Mouse (Mus musculus): ENCODE results near the gene Cd300ld. TPM values are rescaled to one million over a fixed set of nuclear protein-coding genes. Genes with fewer than 3 reads are reported as not detected.
A peak's percentile ranks its signal among the peaks of the same experiment; 100 is the strongest.

The Cd300ld gene
- polyA plus RNA-seq, 1 experiment = not detected

DNA sequence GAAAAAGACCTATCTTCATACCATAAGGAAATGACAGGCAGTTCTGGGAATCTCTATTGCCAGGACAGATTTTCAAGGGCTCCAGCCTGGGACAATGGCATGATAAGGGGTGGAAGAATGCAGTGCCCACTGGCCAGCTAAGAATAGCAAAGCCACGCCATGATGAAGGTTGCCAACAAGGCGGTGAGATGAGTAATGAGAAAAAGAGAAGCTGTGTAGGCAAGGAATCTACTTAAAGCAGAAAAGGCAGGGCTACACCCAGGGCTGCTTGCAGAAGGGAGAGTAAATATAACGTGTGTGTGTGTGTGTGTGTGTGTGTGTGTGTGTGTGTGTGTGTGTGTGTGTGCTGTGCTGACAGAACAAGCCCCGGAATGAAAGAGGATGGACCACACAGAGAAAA, 7.9 kb downstream of the Cd300ld start:
- no peaks in the 10 kb centered on the region for H3K27me3 ChIP-seq (ENCODE audit: control insufficient read depth, insufficient read depth, insufficient read length)
- H3K36me3 ChIP-seq (ENCODE audit: control insufficient read depth, insufficient read depth) = no peaks in the 10 kb centered on the region
- no peak overlapping the region for H3ac ChIP-seq (ENCODE audit: control insufficient read depth, insufficient read length)
- no peak for TF ChIP-seq E2F4 (IDR thresholded peaks at IDR 0.05; ENCODE audit: insufficient read depth)
- no peak for TF ChIP-seq POLR2A (IDR thresholded peaks at IDR 0.05; ENCODE audit: insufficient read length, low read depth)
- no peak for TF ChIP-seq REST (IDR thresholded peaks at IDR 0.05; ENCODE audit: insufficient read depth, insufficient read length)
- no peak for TF ChIP-seq SRF (IDR thresholded peaks at IDR 0.05; ENCODE audit: control insufficient read depth, insufficient read length, low read depth)
- no peak for TF ChIP-seq MYOD1 (IDR thresholded peaks at IDR 0.05; ENCODE audit: control insufficient read depth in 1 of 3, insufficient read length in 2 of 3, low read depth in 2 of 3)
- TF ChIP-seq TCF12 (IDR thresholded peaks at IDR 0.05; ENCODE audit: insufficient read depth, poor library complexity, severe bottlenecking) = no peak
- no peak for TF ChIP-seq TCF3 (IDR thresholded peaks at IDR 0.05; ENCODE audit: insufficient read length, low read depth)
- no peak for TF ChIP-seq MYOG (IDR thresholded peaks at IDR 0.05; ENCODE audit: control insufficient read depth in 1 of 3, insufficient read depth in 1 of 3, insufficient read length in 2 of 3, low read depth in 2 of 3)
- TF ChIP-seq POLR2AphosphoS2 (IDR thresholded peaks at IDR 0.05; ENCODE audit: insufficient read length, low read depth) = no peak
- no peak for TF ChIP-seq MAX (IDR thresholded peaks at IDR 0.05; ENCODE audit: low read depth)
- no peak for TF ChIP-seq USF1 (IDR thresholded peaks at IDR 0.05; ENCODE audit: low read depth)
- TF ChIP-seq CEBPB (IDR thresholded peaks at IDR 0.05; ENCODE audit: insufficient read depth, poor library complexity, severe bottlenecking) = no peak
- H3K79me2 ChIP-seq (ENCODE audit: control insufficient read depth, insufficient read depth) = no peaks in the 10 kb centered on the region
- no peak overlapping the region for H3K4me2 ChIP-seq (ENCODE audit: low read depth)
- no peak overlapping the region for H3K4me3 ChIP-seq

DNA sequence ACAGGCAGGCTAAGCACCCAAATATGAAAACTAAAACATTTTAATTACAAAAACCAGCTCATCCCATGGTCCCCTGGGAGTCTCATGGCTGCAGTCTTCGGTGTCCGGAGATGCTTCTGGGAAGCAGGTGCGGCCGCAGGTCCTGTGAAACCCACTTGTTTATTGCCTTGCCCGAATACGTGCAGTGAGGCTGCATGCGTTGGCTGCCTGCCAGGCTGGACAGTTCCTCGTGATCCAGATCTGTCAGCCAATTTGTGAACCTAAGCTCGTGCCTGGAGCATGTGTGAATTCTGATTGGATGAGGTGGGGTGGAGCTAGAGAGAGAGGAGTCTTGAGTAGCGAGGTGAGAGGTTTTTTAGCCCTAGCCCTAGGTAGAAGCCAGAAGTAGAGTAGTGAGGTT, 17.0 kb downstream of the Cd300ld start:
- Histone ChIP-seq H3K4me3 (no peak overlapping the region), H3K36me3 (ENCODE audit: control insufficient read depth, insufficient read depth) (no peaks in the 10 kb centered on the region), H3K27me3 (ENCODE audit: control insufficient read depth, insufficient read depth, insufficient read length) (no peaks in the 10 kb centered on the region), H3K79me2 (ENCODE audit: control insufficient read depth, insufficient read depth) (no peaks in the 10 kb centered on the region), H3ac (ENCODE audit: control insufficient read depth, insufficient read length) (no peak overlapping the region), H3K4me2 (ENCODE audit: low read depth) (no peak overlapping the region)
- TF ChIP-seq CEBPB (IDR thresholded peaks at IDR 0.05; ENCODE audit: insufficient read depth, poor library complexity, severe bottlenecking) = no peak
- peak; percentile 34 for TF ChIP-seq REST (IDR thresholded peaks at IDR 0.05; ENCODE audit: insufficient read depth, insufficient read length)

DNA sequence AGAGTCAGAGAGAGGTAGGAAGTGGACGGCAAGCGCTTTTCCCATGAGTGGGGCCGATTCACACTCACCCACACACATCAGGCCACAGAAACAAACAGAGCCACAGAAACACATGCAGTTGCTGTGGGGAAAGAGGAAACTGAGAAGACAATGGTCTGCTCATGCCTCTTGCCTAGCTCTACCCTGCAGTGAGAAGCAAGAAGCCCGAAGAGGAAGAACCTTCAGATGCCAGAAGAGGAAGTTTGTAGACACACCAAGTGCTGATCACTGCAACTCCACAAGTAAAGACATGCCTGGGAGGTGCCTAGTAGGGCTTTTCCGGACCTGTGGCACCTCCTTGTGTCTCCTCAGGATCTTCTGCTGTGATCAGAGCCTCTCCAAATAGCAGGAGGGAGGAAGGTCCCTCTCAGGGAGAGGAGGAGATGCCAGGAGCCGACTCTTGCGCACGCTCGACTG, 20.9 kb downstream of the Cd300ld start, which contains the start of gene Cd300c:
TSS of gene Cd300c (minus strand) at position 406 of the 456 bp plus-strand sequence.
- Histone ChIP-seq H3ac (ENCODE audit: control insufficient read depth, insufficient read length) (no peak within 1 kb of the TSS), H3K27me3 (ENCODE audit: control insufficient read depth, insufficient read depth, insufficient read length) (no peaks in the 10 kb centered on the region), H3K36me3 (ENCODE audit: control insufficient read depth, insufficient read depth) (no peaks in the 10 kb centered on the region), H3K4me2 (ENCODE audit: low read depth) (no peak within 1 kb of the TSS), H3K79me2 (ENCODE audit: control insufficient read depth, insufficient read depth) (no peaks in the 10 kb centered on the region), H3K4me3 (no peak within 1 kb of the TSS)
- TF ChIP-seq MAX (IDR thresholded peaks at IDR 0.05; ENCODE audit: low read depth) (no peak), MYOG (IDR thresholded peaks at IDR 0.05; ENCODE audit: control insufficient read depth in 1 of 3, insufficient read depth in 1 of 3, insufficient read length in 2 of 3, low read depth in 2 of 3) (no peak), E2F4 (IDR thresholded peaks at IDR 0.05; ENCODE audit: insufficient read depth) (no peak), MYOD1 (IDR thresholded peaks at IDR 0.05; ENCODE audit: control insufficient read depth in 1 of 3, insufficient read length in 2 of 3, low read depth in 2 of 3) (no peak), SRF (IDR thresholded peaks at IDR 0.05; ENCODE audit: control insufficient read depth, insufficient read length, low read depth) (no peak), POLR2AphosphoS2 (IDR thresholded peaks at IDR 0.05; ENCODE audit: insufficient read length, low read depth) (no peak), POLR2A (IDR thresholded peaks at IDR 0.05; ENCODE audit: insufficient read length, low read depth) (no peak), CEBPB (IDR thresholded peaks at IDR 0.05; ENCODE audit: insufficient read depth, poor library complexity, severe bottlenecking) (no peak), REST (IDR thresholded peaks at IDR 0.05; ENCODE audit: insufficient read depth, insufficient read length) (no peak), USF1 (IDR thresholded peaks at IDR 0.05; ENCODE audit: low read depth) (no peak)

DNA sequence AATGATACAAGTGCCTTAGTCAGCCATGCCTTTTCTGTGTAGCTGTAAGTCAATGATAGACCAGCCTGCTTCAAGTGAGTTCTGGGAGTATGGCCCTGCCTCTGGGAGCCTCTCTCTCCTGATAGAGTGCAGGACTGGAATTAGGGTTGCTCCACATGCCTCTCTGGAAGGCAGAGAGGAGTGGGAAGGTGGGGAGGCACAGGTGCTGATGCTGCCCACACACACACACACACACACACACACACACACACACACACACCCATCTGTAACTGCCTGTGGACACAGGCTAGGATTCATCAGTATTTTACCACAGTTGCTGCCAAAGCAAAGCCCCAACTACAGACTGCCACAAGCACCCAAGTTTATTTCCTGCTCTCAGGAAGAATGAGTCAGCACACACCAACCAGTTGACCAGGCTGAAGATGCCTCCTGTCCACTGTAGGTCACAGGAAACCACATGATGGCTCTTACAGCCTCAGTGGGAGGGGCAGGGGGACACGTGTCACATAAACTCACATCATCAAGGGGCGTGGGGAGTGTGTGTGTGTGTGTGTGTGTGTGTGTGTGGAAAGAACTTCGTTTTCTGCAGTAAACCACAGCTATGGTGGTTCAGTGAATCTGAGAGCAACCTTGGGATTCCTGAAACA, 24.4 kb downstream of the Cd300ld start:
- Histone ChIP-seq H3K27me3 (ENCODE audit: control insufficient read depth, insufficient read depth, insufficient read length) (no peaks in the 10 kb centered on the region), H3ac (ENCODE audit: control insufficient read depth, insufficient read length) (no peak overlapping the region), H3K36me3 (ENCODE audit: control insufficient read depth, insufficient read depth) (no peaks in the 10 kb centered on the region), H3K4me2 (ENCODE audit: low read depth) (peak overlapping the region; percentile 50), H3K4me3 (no peak overlapping the region), H3K79me2 (ENCODE audit: control insufficient read depth, insufficient read depth) (no peaks in the 10 kb centered on the region)
- peak; percentile 66 for TF ChIP-seq USF1 (IDR thresholded peaks at IDR 0.05; ENCODE audit: low read depth)
- TF ChIP-seq MYOD1 (IDR thresholded peaks at IDR 0.05; ENCODE audit: control insufficient read depth in 1 of 3, insufficient read length in 2 of 3, low read depth in 2 of 3) = peak in 2 of 3 experiments; percentile 33 to 82
- peak; percentile 11 to 60 (median 26) for TF ChIP-seq MYOG (IDR thresholded peaks at IDR 0.05; ENCODE audit: control insufficient read depth in 1 of 3, insufficient read depth in 1 of 3, insufficient read length in 2 of 3, low read depth in 2 of 3)
- TF ChIP-seq REST (IDR thresholded peaks at IDR 0.05; ENCODE audit: insufficient read depth, insufficient read length) = no peak

DNA sequence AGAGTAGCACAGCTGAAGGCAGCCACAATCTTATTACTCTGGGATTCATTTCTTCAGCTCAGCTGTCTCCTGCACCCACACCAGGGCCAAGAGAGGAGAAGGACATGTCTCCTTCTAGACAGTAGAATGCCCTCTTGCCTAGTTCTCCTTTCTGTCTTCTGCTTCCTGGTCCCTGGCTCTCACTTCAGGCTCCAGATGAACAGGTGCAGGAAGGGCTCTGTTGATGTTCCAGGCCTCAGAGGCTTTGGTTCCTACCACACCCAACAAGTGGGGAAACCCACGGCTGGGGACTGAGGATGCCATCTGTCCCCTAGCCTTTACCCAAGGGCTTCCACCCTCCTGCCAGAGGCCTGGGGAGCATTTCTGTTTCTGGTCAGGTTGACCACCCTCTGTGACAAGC, 29.4 kb downstream of the Cd300ld start:
- H3ac ChIP-seq (ENCODE audit: control insufficient read depth, insufficient read length) = no peak overlapping the region
- H3K4me2 ChIP-seq (ENCODE audit: low read depth) = no peak overlapping the region
- no peak overlapping the region for H3K4me3 ChIP-seq
- no peaks in the 10 kb centered on the region for H3K27me3 ChIP-seq (ENCODE audit: control insufficient read depth, insufficient read depth, insufficient read length)
- no peaks in the 10 kb centered on the region for H3K36me3 ChIP-seq (ENCODE audit: control insufficient read depth, insufficient read depth)
- no peaks in the 10 kb centered on the region for H3K79me2 ChIP-seq (ENCODE audit: control insufficient read depth, insufficient read depth)
- TF ChIP-seq MYOG (IDR thresholded peaks at IDR 0.05; ENCODE audit: control insufficient read depth in 1 of 3, insufficient read depth in 1 of 3, insufficient read length in 2 of 3, low read depth in 2 of 3) (no peak), MAX (IDR thresholded peaks at IDR 0.05; ENCODE audit: low read depth) (no peak), TCF12 (IDR thresholded peaks at IDR 0.05; ENCODE audit: insufficient read depth, poor library complexity, severe bottlenecking) (no peak), REST (IDR thresholded peaks at IDR 0.05; ENCODE audit: insufficient read depth, insufficient read length) (no peak), POLR2A (IDR thresholded peaks at IDR 0.05; ENCODE audit: insufficient read length, low read depth) (no peak), MYOD1 (IDR thresholded peaks at IDR 0.05; ENCODE audit: control insufficient read depth in 1 of 3, insufficient read length in 2 of 3, low read depth in 2 of 3) (no peak), CEBPB (IDR thresholded peaks at IDR 0.05; ENCODE audit: insufficient read depth, poor library complexity, severe bottlenecking) (no peak), USF1 (IDR thresholded peaks at IDR 0.05; ENCODE audit: low read depth) (no peak), TCF3 (IDR thresholded peaks at IDR 0.05; ENCODE audit: insufficient read length, low read depth) (no peak), E2F4 (IDR thresholded peaks at IDR 0.05; ENCODE audit: insufficient read depth) (no peak), SRF (IDR thresholded peaks at IDR 0.05; ENCODE audit: control insufficient read depth, insufficient read length, low read depth) (no peak), POLR2AphosphoS2 (IDR thresholded peaks at IDR 0.05; ENCODE audit: insufficient read length, low read depth) (no peak)
